Mouse (Mus musculus) intestine, embryonic 16.5 days (tissue): ENCODE results near the gene Ccdc185. TPM values are rescaled to one million over a fixed set of nuclear protein-coding genes. Genes with fewer than 3 reads are reported as not detected.

ENCODE experiments used
- ATAC-seq: fragments of 200-750 bp; cut with Nextera tagmentation; 2 replicates; pipeline ENCODE4 v1.8.0; 2017; ENCODE audit warnings: moderate TSS enrichment, moderate library complexity
- H3K27ac ChIP-seq: fragments of 300-500 bp; sonication (generic); 2 replicates; pipeline ENCODE4 v1.5.1; 2014; ENCODE audit warnings: mild to moderate bottlenecking, low read length
- H3K27me3 ChIP-seq: fragments of 300-500 bp; sonication (generic); replicated peaks from 2 replicates; pipeline ENCODE4 v1.6.1; 2014; ENCODE audit warnings: low read length, control low read depth, mixed read lengths; ENCODE audit not compliant: control insufficient read depth, insufficient read depth
- H3K36me3 ChIP-seq: fragments of 300-500 bp; sonication (generic); 2 replicates; pipeline ENCODE4 v1.6.1; 2014; ENCODE audit warnings: low read length, control low read depth; ENCODE audit not compliant: control insufficient read depth, insufficient read depth
- H3K4me1 ChIP-seq: fragments of 300-500 bp; sonication (generic); 2 replicates; pipeline ENCODE4 v1.6.1; 2014; ENCODE audit warnings: low read length, control low read depth, mixed read lengths; ENCODE audit not compliant: control insufficient read depth, insufficient read depth
- H3K4me2 ChIP-seq: fragments of 300-500 bp; sonication (generic); 2 replicates; pipeline ENCODE4 v1.6.1; 2014; ENCODE audit warnings: low read depth, low read length, control low read depth
- H3K4me3 ChIP-seq: fragments of 300-500 bp; sonication (generic); 2 replicates; pipeline ENCODE4 v1.5.1; 2014; ENCODE audit warnings: mild to moderate bottlenecking, low read length
- H3K9ac ChIP-seq: fragments of 300-500 bp; sonication (generic); 2 replicates; pipeline ENCODE4 v1.6.1; 2014; ENCODE audit warnings: low read depth, low read length
- H3K9me3 ChIP-seq: fragments of 300-500 bp; sonication (generic); 2 replicates; pipeline ENCODE4 v1.6.1; 2016; ENCODE audit warnings: low read length, control low read depth; ENCODE audit not compliant: control insufficient read depth
- WGBS: fragments of 180-500 bp; shearing (Covaris S2); extraction: QIAGEN DNeasy Blood & Tissue Kit; methylation state at CpG from one replicate; pipeline ENCODE4 v1.1.7; 2014; 5-methylcytosine and 5-hydroxymethylcytosine counted together
- polyA plus RNA-seq: library from polyadenylated mRNA; unstranded; fragments of >200 nt; fragmentation: Nextera tagmentation; extraction: Ambion mirVana; gene quantifications from 2 replicates; pipeline ENCODE4 v1.2.1, GENCODE M21; 2015

Ccdc185 gene
- polyA plus RNA-seq, 1 experiment from 2014 or later: 0.06 TPM

DNA sequence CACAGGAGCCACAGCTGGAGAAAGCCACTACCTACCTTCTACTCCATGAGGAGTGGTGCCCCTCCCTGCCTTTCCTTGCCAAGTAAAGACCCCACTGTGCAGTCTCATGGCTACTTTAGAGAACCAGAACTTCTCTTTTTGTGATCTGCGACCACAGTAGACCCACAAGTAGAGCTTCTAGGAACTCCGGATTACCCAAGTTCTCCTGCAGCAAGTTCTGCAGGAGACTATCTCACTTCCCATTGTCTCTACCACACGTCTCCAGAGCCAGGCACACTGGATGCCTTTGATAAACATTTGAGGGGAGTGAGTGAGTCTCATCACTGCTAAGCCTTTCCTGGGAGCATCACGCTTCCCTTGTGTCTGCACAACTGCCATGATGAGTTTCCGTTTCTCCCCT, 5.9 kb upstream of the Ccdc185 start:
- no peaks in the 10 kb centered on the region for H3K27me3 ChIP-seq
- H3K9me3 ChIP-seq: no peaks in the 10 kb centered on the region
- no peak overlapping the region for H3K4me2 ChIP-seq
- WGBS: 80% methylated on average over 5 of the region's 5 CpGs
- no peak overlapping the region for H3K27ac ChIP-seq
- H3K4me1 ChIP-seq: no peaks in the 10 kb centered on the region
- no peak overlapping the region for H3K4me3 ChIP-seq
- H3K9ac ChIP-seq: no peak overlapping the region
- no peaks in the 10 kb centered on the region for H3K36me3 ChIP-seq
- no peak for ATAC-seq

DNA sequence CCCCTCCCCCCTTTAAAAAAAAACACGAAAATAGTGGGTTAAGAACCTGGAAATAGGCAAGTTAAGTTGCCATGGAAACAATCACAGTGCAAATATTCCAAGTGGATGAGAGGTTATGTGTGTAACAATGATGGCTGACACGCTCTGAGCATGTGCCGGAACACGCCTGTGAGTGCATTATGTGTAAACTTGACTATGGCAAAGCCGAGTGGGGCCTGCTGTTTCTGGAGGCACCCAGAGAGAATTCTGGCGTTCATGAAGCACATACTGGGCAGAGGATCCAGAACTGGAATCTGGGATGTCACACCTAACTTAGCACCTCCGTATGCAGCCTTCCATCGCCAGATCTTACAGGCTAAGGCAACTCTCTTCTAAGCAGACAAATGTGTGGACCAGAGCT, 4.7 kb upstream of the Ccdc185 start:
- ATAC-seq: no peak
- H3K9me3 ChIP-seq: no peaks in the 10 kb centered on the region
- H3K9ac ChIP-seq: no peak overlapping the region
- H3K36me3 ChIP-seq: no peaks in the 10 kb centered on the region
- no peak overlapping the region for H3K4me3 ChIP-seq
- H3K4me2 ChIP-seq: no peak overlapping the region
- WGBS: 82% methylated on average over 8 of the region's 8 CpGs
- no peaks in the 10 kb centered on the region for H3K4me1 ChIP-seq
- no peak overlapping the region for H3K27ac ChIP-seq
- no peaks in the 10 kb centered on the region for H3K27me3 ChIP-seq

DNA sequence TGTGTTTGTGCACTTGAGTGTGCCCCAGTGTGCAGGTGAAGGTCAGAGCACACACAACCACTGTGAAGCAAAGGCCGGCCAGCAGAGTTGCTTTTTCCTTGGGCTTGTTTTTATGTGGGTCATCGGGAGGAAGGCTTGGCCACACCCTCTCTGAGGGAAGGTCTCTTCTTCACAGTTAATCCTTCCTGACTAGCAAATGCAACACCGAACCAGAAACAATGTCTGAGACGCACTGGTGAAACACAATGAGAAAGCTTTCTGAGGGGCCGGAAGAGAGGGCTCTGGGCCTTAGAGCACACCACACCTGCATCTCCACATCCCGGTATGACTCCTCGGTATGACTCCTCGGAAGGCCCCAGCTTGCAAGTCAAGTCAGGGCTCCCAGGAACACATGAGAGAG, 2.3 kb upstream of the Ccdc185 start:
- H3K27ac ChIP-seq: no peak overlapping the region
- H3K4me2 ChIP-seq: no peak overlapping the region
- no peaks in the 10 kb centered on the region for H3K4me1 ChIP-seq
- H3K4me3 ChIP-seq: no peak overlapping the region
- no peak overlapping the region for H3K9ac ChIP-seq
- no peaks in the 10 kb centered on the region for H3K27me3 ChIP-seq
- no peak for ATAC-seq
- no peaks in the 10 kb centered on the region for H3K9me3 ChIP-seq
- H3K36me3 ChIP-seq: no peaks in the 10 kb centered on the region
- WGBS: 77% methylated on average over 8 of the region's 8 CpGs

DNA sequence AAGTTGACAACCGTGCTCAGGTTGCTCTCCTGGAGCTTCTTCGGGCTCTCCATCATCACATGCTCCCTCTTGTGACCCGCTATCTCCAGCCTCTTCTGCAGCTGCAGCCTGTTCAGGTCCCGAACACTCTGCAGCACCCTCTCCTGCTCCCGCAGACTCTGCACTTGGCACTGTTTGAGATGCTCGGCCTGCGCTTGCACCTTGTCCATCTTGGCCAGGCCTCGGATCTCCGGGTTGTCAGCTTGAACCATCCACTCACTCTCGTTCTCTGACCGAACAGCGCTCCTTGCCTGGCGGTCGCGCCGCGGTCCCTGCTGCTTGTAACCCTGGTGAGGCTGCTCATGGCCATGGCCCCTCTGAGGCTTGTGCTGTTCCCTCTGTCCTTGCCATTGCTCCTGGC, 1.1 kb downstream of the Ccdc185 start:
- Histone ChIP-seq H3K4me1 (no peaks in the 10 kb centered on the region), H3K27me3 (no peaks in the 10 kb centered on the region), H3K9me3 (no peaks in the 10 kb centered on the region), H3K4me2 (no peak overlapping the region), H3K4me3 (no peak overlapping the region), H3K27ac (no peak overlapping the region), H3K9ac (no peak overlapping the region), H3K36me3 (no peaks in the 10 kb centered on the region)
- ATAC-seq: no peak
- 81% methylated on average over 17 of the region's 17 CpGs for WGBS

DNA sequence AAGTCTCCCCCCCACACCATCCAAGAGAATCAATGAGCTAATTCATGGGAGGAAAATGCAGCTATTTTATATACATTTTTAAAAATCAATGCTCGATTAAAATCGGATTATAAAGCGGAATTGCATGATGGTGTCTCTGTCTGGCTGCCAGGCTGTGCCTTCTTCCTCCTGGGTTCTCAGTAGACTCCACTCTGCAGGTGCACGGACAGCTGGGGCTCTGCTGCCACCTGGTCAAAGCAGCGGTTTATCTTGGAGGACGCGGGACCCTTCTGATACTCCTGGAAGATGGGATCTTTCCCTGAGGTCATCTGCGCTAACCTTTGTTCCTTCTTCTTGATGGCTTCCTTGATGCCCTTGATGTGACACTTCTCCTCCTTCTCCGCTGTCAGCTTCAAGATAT, 1.9 kb downstream of the Ccdc185 start:
- Histone ChIP-seq H3K9ac (no peak overlapping the region), H3K4me2 (no peak overlapping the region), H3K36me3 (no peaks in the 10 kb centered on the region), H3K4me1 (no peaks in the 10 kb centered on the region), H3K9me3 (no peaks in the 10 kb centered on the region), H3K27ac (no peak overlapping the region), H3K4me3 (no peak overlapping the region), H3K27me3 (no peaks in the 10 kb centered on the region)
- WGBS: 93% methylated on average over 9 of the region's 9 CpGs
- ATAC-seq: no peak

DNA sequence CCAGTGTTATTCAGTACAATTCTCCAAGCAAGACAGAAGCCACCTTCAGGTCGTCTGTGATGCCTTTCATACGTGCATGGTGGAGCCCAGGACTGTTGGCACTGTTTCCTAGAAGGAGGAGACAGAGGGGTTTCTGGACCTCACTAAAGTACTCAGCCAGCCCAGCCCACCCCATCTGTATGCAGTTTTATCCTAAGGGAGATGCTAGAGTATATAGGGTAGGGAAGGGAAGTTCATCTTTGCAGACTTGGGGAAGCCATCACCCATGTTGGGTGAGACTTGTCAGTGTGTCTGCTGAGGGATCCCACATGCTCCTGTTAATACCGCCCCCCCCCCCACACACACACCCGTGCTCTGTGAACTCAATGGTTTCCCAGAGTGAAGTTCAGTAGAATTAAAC, 13.1 kb downstream of the Ccdc185 start:
- ATAC-seq: no peak; the same call in 1 of the 2 replicates
- Histone ChIP-seq H3K4me3 (no peak overlapping the region), H3K27me3 (no peaks in the 10 kb centered on the region), H3K36me3 (no peaks in the 10 kb centered on the region), H3K27ac (0 out of 2 replicates have a peak overlapping the region, but pooled peaks have one; percentile 4), H3K4me1 (no peaks in the 10 kb centered on the region; the same call in 1 of the 2 replicates), H3K4me2 (no peak overlapping the region), H3K9ac (no peak overlapping the region), H3K9me3 (no peaks in the 10 kb centered on the region)
- WGBS: 40% methylated on average over 4 of the region's 4 CpGs

DNA sequence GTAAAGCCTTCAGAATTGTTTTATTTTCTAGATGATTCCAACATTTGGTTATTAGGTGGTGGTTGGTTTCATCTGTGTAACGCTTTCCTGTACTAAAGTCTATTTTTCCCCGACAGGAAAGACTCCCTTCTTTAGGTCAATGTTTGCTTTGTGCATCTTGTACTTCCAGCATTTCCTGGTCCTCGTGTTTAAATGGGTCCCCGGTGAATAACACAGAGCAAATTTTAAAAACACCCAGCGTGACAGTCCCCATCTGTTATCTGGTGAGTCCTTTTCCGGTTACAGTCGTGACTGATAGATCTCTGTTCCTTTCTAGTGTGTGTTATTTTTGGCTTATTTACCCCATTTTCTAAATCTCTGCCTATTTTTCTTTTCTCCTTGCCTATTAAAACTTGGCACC, 16.3 kb downstream of the Ccdc185 start:
- WGBS: 22% methylated on average over 7 of the region's 7 CpGs
- no peak for ATAC-seq

DNA sequence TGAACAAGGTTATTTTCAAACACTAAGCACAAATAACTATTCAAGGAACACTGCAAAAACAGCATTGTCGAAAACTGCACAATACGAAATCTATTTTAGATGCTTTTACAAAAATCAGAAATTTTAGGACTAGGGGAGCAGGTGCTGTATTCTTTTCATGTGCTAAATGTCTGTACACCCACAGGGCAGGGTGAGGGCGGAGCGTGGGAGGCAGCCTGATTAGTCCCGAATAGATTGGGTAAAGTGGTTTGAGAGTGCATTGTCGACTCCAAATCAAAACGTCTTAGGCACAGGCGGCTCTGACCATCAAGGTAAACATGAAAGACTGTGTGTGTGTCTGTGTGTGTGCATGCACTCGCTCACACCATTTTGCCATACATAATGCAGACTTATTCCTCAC, 20.0 kb downstream of the Ccdc185 start:
- no peak for ATAC-seq
- Histone ChIP-seq H3K4me3 (no peak overlapping the region), H3K9me3 (no peaks in the 10 kb centered on the region), H3K9ac (no peak overlapping the region), H3K27me3 (no peaks in the 10 kb centered on the region), H3K4me1 (no peaks in the 10 kb centered on the region), H3K27ac (no peak overlapping the region), H3K36me3 (no peaks in the 10 kb centered on the region), H3K4me2 (no peak overlapping the region)
- 79% methylated on average over 9 of the region's 9 CpGs for WGBS

More for the DNA sequence above, 16.3 kb downstream of the Ccdc185 start:
- H3K27ac ChIP-seq: no peak overlapping the region
- no peaks in the 10 kb centered on the region for H3K36me3 ChIP-seq
- no peak overlapping the region for H3K4me3 ChIP-seq
- no peaks in the 10 kb centered on the region for H3K9me3 ChIP-seq
- no peak overlapping the region for H3K4me2 ChIP-seq
- no peaks in the 10 kb centered on the region for H3K27me3 ChIP-seq
- H3K4me1 ChIP-seq: no peaks in the 10 kb centered on the region
- no peak overlapping the region for H3K9ac ChIP-seq

- Histone ChIP-seq H3K9me3 (no peaks in the 10 kb centered on the region), H3K4me1 (no peaks in the 10 kb centered on the region), H3K27ac (no peak overlapping the region), H3K36me3 (no peaks in the 10 kb centered on the region), H3K4me2 (no peak overlapping the region), H3K9ac (no peak overlapping the region), H3K27me3 (no peaks in the 10 kb centered on the region), H3K4me3 (no peak overlapping the region)
- ATAC-seq: no peak
- 47% methylated on average over 12 of the region's 12 CpGs for WGBS
These were observed 21.4 kb downstream of the Ccdc185 start for GRCm38 (mm10) chr1:182727541-182727940.

DNA sequence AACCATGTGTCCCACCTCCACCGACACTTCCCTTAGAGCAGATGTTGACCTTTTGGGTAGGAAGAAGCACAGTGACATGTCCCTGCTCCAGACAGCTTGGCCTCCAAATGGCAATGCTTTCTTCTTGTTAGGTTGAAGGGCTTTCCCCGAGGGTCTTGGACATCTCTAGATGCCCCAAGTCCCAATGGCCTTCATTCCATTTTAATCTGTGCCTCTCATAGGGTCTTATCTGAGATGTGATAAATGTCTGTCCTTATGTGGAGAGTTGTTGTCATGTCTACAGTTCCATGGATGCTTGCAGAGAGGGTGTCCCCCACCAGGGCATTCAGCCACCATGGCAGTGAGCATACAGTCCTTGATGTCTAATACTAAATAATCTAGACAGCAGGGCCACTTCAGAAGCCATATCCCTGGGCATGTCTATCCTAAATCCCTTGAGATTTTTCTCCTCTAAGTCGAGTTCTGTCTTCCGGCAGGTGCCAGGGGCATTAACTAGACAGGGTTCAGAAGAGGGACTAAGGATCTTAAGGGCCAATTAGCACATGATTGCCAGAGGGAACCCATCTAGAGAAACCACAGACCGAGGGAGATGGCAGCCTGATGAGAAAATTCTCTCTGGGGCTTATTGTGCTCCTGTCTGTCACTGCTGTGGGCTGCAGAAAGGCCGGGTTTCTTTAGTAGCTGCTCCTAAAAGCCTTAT, 34.6 kb downstream of the Ccdc185 start:
- Histone ChIP-seq H3K27me3 (no peaks in the 10 kb centered on the region), H3K9me3 (no peaks in the 10 kb centered on the region), H3K36me3 (no peaks in the 10 kb centered on the region), H3K27ac (no peak overlapping the region), H3K9ac (no peak overlapping the region), H3K4me1 (no peaks in the 10 kb centered on the region), H3K4me3 (no peak overlapping the region), H3K4me2 (no peak overlapping the region)
- WGBS: 72% methylated on average over 6 of the region's 6 CpGs
- no peak for ATAC-seq
